Mouse (Mus musculus): Measurements from ENCODE around the gene Ubr2.

Ubr2 gene

DNA sequence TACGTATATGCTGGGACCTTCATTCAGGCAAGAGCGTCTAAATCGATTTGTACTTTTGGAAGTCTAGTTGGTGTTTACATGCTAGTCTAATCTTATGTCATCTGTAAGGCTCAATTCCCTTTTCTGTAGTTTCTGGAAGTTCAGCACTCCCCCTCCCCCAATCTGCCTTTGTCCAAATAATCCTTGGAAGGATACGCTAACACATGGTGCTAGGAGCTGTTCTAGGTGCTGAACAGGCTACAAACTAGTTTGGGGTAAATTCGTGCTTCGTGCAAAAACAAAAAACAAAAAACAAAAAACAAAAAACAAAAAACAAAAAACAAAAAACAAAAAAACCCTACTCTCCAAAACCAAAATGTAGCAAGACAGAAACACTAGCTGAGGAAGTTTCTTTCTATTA lies 89.5 kb downstream of the Ubr2 start:
- no peak for DNase-seq

DNA sequence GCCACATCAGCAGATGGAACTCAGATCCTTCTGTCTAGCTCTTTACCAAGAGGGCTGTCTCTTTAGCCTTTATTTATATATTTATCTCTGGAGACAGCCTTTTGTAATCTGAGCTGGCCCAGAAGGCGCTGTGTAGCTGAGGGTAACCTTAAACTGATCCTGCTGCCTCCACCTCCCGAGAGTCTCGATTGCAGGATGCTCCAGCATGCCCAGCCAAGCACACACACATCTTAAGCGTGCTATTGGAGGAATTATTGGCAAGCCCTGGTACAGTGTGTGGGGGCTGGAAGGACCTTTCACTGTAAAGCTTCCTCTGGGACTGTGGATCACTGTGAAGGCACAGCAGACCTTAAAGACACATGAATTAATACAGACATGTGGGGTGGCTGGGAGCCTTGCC lies 91.4 kb downstream of the Ubr2 start:
- no peak for DNase-seq

DNA sequence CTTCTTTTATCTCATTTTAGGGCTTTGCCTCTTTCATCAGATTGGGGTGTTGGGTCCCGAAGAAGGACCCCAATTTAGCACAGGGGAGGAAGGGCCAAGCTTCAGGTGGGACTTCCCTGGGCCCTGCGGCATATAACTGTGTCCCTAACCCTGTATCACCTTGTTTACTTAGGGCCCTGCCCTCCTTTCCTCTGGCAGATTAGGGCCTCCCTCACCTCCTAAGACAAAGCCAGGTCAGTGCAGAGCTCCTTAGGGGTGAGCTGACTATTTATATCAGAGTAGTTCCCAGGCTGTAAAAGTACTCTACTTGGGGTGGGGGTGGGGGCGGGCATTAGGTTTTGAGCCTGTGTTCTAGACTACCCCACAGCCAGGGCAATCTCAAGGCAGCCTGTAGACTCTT lies 95.2 kb downstream of the Ubr2 start:
- DNase-seq = no peak

DNA sequence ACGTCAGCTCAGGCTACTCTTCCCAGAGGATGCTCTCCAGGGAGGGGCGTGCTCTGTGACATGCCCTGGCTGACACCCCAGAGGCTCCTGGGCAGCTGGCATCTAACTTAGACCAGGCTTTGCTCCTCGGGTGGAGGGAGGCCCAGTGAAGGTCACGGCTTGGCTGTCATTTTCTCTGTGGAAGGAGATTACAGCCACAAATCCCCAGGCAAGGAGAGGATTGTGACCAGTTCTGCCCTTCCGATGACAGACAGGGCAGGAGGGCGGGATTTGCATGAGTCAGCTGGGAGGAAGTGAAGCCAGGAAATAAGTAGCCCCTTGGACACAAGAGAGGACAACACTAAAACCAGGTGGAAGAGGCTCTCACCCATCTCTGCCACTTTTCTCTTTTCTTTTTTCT lies 98.0 kb downstream of the Ubr2 start:
- DNase-seq = no peak

DNA sequence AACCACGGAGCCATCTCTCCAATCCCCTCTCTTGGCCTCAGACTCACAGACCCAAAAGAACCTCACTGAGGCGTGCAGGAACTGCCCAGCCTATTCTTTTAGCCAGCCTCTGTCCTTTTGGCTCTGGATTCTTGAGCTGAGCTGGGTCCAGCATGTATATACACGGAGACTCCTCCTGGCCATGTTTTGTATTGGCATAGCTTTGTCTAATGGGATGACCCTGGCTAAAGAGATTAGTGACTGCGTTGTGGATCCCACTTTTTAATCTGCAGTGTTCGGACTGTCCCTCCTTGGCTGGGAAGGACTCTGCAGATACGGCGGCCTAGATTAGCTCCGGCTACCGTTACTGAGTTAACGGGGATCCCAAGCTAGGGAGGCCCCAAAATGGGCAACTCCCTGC lies 100.2 kb downstream of the Ubr2 start, which contains the start of gene Prph2:
Gene Prph2 (plus strand): TSS at position 274 of the 400 bp plus-strand sequence.
- no peak for DNase-seq

DNA sequence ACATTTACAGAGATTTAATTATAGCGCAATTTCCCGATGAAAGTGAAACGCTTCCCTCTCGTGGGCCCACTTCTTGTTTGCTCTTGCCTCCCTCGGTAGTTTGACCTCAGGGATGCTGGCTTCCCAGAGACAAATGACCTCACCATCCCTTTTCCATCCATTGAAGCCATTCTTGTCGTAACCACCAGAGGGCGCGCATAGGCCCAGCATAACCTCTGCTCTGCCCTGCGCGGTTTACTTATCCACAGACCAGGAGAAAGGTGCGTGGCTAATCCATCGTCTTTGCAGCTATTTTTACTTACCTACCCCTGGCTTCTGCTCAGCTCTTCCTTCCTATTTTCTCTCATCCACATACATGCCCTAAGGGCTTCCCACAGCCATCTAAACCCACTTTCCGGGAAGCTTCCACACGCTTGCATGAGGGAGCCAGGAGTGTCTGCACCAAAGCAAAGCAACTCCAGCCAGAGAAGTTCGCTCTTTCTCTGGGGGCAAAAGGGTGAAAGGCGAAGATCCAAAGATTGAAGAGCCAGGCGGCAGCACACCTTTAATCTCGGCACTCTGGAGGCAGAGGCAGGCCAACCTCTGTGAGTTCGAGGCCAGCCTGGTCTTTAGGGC lies 106.4 kb downstream of the Ubr2 start:
- peak; percentile 83 to 88 for DNase-seq

DNA sequence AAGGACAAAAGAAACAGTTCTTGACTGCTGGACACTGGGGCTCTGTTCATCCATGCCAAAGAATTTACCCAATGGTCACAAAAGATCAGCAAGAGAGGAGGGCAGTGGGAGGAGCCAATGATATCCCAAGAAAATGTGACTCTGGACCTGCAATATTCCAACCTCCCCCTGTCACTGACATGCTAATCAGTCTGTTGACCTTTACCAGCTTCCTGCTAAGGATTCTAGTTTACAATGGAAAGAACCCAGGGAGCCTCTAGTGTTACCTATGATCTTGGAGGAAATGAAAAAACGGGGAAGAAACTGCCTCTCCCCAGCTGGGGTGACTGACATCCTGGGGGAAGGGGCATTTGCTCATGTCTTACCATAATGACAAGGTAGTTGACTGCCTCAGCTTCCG lies 109.4 kb downstream of the Ubr2 start:
- no peak for DNase-seq

DNA sequence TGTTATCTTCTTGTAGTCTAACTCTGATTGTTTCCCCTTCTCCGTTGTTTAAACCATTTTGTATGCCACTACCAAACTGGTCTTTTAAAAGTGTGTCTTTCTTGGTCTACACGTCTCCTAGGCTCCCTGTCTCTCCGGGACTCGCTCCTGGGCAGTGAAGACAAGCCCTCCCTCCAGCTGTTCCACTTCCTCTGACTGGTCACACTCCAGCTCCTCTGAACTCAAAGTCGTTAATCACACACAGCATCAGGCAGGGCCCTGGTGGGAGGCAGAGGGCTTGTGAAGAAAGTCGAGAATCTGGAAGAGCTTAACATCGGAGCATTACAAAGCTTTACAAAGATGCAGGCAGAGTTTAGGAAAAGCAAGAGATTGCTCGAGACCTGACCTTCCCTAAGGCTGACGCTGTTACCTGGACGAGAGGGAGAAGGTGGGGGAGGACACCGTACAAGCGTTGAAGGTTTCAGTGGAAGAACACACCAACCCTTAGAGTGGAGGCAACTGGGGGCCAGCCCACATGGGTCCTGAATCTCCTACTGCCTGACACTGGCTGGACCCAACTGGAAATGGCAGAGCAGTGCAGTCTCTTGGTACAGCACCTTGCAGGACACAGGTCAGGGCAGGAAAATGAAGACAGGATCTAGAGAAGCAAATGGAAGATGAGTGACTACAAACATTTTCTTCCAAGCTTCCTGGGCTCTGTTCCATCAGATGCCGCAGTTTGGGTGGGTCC lies 113.0 kb downstream of the Ubr2 start:
- DNase-seq = peak; percentile 41 to 68

DNA sequence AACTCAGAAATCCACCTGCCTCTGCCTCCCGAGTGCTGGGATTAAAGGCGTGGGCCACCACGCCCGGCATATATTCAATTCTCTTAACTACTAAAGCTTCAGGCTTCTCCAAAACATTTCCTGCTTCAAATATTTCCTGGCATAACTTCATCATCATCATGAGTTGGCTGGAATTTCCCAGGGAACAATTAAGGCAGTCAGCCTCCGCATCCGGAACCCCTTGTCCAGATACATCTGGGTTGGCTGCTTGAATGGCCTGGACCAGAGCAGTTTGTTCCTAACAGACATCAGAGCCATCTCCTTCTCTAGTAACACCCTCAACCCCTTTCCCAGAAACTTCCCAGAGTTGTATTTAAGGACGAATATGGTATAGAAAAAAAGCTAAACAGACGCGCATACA lies 114.9 kb downstream of the Ubr2 start:
- peak; percentile 42 to 71 for DNase-seq

DNA sequence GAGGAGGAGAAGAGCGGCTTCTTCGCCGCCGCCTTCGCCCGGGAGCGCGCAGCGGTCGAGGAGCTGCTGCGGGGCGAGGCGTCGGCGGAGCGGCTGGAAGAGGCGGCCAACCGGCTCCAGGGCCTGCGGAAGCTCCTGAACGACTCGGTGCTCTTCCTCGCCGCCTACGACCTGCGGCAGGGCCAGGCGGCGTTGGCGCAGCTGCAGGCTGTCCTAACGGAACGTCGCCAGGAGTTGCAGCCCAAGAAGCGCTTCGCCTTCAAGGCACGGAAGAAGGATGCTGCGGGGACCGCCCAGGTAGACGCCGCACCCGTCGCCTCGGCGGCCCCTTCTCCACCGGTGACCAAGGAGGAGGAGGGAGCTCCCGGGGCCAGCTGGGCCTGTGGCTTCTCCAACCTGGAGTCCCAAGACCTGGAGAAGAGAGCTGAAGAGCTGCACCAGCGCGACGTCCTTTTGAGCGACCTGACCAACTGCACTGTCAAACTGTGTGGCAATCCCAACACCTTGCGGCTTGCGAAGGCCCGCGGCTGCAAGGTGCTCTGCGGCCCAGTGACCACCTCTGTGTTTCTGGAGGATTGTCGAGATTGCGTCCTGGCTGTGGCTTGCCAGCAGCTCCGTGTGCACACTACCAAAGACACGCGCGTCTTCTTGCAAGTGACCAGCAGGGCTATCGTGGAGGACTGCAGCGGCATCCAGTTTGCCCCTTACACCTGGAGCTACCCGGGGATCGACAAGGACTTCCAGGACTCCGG lies 119.3 kb downstream of the Ubr2 start:
- peak; percentile 31 to 64 for DNase-seq

DNA sequence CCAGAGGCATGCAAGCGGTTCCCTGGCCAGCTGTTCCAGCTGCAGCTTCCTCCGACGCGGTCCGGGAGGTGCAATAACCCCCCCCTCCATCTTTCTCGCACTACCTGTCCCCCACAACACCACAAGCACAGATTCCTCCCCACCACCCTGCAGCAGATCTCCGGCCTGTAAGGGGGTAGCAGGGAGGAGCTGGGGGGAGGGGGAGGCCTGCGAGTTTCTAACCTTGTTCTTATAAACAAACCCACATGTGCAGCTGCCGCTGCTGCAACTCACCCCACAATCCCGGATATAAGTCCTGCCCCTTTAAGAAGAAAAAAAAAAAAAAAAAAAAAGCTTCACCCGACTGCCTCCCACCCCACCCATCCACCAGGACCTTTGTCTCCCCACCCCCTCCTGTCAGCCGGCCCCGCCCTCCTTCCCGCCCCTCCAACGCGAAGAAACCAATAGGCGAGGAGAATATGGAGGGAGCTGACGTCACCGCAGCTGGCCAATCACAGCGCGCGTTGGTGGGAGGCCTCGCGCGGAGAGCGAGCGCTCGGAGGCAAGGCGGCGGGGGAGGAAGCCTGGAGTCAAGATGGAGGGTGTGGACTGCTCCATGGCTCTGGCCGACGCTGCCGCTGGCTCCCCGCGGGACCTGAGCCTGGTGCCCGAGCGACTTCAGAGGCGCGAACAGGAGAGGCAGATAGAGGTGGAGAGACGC lies 120.1 kb downstream of the Ubr2 start, which contains the start of gene Tbcc:
Gene Tbcc (plus strand): TSS at position 569 of the 700 bp plus-strand sequence.
- DNase-seq = peak; percentile 98 to 99

DNA sequence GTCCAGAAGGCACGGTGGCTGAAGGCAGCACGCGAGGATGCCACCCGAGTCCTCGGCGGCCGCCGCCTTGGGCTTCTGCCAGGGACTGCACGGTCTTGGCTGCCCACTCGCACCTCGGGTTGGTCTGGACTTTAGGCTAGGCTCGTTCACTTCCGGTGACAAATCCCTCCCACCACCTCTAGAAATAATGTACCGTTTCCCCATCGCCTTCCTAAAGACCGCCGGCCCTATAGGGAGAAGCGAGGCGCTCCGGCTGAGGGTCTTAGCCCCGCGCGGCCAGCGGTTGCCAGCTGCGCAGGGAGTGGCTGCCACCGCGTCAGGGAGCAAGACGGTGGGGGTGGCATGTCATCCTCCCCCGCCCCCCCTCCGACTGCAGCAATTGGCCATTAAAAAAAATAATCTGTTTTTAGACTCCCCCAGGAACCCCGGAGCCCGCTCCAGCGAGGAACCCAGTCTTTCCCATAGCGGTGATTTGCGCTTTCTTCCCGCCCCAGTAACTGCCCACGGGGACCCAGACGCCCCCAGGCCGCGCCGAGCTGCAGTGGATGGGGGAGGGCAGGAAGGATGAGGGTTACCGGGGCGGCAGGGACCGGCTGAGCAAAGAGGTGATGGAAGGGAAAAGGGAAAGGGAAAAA lies 120.8 kb downstream of the Ubr2 start:
- DNase-seq = peak; percentile 88 to 93

DNA sequence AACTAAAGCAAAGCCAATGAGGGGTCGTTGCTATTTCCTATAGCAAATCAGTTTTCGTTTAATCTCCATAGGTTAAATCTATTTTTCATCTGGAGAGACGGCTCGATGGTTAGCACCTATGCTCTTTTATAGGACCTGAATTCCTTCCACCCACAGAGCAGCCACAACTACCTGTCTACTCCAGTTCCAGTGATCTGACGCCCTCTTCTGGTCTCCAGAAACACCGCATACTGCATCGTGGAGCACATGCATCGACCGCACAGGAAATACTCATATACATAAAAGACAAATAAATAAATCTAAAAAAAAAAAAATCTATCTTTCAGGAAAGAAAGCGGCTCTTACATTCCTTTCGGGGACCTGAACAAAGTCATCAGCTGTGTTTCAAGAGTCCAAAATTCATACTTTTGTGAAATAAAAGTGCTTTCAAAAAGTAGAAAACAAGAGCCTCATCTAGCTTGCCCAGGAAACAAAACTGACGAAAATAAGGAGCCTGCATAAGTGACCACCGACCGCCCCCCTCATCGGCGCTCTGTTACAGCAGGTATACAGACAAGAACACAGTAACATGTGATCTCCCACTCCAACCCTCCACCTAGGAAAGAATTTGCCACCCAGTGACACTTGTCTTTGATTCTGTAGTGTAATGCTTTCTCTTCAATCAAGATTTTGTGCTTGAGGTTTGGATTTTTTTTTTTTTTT lies 121.7 kb downstream of the Ubr2 start:
- peak; percentile 60 to 74 for DNase-seq

DNA sequence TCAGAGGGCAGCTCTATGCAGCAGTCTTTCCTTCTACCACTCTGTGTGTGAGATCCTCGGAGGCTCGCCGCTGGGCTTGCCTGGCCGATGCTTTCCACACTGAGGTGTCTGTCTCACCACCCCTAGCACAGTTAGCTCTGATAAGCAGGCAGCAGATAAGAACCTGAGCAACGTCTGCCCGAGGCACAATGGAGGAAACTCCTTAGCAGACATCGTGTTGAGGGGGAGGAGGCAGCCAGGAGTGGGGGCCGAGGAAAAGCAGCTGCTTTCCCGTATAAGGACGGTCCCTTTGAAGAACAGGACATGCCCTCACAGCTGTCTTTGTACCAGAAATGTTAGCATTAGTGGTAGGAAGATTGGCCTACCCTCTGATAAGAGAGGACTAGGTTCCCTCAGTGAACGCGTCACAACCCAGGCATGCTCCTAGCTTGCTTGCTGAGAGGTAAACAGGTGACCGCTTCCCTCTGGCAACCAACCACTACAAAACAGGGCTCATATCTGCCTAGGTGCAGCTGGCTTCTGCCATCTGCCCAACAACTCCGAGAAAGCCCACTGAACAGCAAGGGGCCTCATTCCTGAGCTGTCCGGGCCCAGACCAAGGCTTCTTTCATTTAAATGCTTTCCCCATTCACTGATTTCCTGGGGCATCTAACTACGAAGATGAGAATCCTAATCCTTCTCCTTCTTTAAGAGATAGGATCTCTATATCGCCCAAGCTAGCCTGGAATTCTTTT lies 124.3 kb downstream of the Ubr2 start:
- no peak for DNase-seq

DNA sequence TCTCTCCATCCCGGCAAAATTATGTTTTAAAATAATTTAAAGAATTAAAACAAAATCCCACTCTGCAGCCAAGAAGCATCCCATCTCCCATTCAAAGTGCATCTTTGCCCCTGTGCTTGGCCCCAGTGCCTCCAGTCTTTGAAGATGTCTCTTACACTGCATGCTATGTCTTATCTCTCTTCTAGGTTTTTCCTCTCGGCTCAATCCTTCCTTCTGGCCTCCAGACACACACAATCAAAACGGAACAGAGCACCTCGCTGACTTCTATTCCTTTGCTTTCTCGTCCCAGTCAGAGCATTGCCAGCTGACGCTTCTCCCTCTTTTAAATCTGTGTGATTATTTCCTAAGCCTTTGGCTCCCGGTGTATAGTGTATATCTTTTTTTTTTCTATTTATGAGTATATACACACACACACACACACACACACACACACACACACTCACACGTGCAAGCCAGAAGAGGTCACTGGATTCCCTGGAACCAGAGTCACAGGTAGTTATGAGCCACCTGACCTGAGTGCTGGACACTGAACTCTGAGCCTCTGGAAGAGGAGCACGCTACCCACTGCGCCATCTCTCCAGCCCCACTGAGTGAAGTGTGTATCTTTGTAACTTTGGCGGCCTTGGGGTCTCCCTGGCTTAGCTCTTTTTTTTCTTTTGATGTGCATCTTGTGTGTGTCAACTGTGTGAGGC lies 125.0 kb downstream of the Ubr2 start:
- no peak for DNase-seq

DNA sequence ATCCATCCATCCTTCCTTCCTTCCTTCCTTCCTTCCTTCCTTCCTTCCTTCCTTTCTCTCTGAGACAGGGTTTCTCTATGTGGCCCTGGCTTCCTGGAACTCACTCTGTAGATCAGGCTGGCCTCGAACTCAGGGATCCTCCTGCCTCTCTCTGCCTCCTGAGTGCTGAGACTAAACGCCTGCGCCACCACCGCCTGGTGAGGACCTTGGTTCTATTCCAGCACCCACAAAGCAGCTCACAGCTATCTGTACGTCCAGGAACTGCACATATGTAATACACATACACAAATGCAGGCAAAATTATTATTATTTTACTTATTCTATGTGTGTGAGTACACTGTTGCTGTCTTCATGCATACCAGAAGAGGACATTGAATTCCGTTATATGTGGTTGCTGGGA lies 125.6 kb downstream of the Ubr2 start:
- no peak for DNase-seq

DNA sequence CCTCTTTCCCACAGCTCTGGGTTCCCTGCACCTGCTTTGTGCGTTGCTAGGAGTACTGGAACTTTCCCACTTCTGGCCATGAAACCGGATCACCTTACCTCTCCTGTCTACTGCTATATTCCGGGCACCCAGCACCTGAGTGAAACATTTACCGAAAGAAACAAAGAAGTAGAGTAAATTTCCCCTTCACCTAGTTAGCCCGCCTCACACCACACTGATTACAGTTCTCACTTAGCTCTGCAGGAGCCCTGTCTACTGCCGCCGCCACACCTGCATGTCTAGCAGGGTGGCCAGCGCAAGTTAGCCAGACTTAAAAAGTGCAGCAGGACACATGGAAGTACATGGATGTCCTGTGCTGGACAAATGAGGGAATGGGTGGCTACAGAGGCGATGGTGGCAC lies 127.2 kb downstream of the Ubr2 start:
- DNase-seq = no peak

DNA sequence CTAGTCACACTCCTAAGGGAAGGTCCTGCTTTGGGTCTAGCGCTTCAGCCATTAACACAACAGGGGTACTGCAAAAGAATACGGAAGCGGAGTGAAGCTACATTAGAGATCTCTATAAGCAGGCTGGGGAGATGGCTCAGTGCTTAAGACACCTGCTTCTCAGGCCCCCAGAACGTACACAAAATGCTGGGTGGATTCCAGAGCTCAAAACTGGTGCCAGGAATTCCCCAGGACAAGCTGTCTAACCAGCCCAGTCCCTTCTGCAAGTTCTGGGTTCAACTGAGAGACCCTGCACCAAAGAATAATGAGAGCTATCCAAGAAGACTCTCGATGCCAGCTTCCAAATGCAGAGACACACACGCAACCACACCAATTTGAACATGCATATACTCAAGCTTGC lies 128.6 kb downstream of the Ubr2 start:
- DNase-seq = no peak

DNA sequence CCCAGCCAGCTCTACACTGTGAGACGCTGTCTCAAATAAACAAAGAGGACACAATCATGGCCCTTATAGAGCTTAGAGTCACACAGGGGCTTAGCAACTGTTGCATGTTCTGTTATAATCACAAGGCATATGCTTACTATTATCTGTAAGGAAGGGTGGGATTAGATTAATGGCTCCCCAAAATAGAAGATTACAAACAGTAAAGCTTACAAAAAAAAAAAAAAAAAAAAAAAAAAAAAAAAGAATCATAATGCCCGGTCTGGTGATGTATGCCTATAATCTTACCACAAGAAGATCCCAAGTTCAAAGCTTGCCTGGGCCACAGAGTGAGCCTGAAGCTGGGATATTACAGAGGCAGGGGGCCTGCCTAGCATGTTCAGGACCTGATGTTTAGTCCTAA lies 130.0 kb downstream of the Ubr2 start:
- DNase-seq = no peak

DNA sequence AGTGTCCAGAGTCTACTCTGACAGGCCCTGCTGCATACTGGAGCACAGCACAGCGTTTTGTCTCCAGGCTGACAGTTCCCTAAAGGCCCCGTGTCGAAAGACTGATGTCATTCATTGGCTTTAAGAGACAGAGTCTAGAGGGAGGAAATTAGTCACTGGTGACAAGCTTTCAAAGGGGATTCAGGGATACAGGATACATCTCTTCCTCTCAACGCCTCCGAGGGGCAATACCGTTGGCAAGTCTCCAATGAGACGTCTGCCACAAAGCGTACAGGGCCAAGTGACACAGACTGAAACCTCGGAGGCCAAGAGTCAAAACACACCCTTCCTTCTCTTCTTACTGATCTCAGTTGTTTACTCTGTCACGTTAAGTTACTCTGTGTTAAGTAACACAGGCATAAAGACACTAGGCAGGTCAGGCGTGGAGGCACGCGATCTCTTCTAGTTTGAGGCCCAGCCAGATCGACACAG lies 130.5 kb downstream of the Ubr2 start:
- DNase-seq = peak; percentile 57 to 85
